Mouse (Mus musculus) lung, postnatal 4 days (tissue): ENCODE results near the gene Atp13a2.

ENCODE experiments used
- DNase-seq, 2 experiments: peaks; one replicate each; pipeline ENCODE4 v3.0.0; 2021

Atp13a2 gene

DNA sequence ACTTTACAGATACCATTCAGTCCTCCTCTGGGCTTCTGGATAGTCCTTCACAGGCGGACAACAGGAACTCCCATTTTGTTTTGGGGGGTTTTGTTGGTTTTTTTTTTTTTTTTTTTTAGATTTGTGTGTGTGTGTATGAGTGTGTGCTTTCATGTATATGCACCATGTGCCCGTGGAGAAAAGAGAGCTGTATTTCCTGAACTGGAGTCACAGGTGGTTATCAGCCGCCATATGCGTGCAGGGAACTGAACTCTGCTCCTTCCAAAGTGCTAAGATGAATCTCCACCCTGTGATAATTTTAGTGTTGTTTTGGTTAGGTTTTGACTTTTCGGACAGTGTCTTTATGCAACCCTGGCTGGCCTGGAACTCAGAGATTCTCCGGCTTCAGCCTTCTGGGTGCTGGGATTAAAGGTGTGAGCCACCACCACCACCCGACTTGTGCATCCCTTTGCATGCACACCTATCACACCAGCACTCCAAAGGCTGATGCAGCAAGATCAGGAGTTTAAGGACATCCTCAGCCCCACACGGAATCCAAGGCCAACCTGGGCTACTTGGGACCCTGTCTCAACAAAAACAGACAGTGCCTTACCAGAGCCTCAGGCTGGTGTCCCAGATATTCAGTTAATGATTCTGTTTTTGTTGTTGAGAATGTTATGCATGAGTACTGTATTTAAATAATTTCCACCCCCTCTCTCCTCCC, 24.3 kb upstream of the Atp13a2 start:
- no peak for DNase-seq

DNA sequence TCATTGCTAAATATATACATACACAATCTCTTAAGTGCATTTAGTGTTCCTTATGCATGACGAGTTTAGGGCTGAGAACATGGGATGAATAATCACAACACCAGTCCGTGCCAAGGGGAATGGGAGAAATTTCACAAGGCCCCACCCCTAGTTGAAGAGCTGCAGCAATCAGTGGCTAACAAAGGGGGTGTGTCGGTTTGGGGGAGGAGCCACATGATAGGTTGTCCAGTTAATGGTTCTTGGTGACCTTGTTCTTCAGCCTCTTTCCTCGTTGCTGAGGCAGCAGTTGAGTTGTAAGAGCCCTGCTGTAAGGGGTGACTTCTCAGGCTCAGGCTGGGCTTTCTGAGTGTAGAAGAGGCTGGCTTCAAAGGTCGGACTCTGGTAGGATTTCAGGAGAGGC, 23.7 kb upstream of the Atp13a2 start:
- peak; percentile 64 to 65 for DNase-seq

DNA sequence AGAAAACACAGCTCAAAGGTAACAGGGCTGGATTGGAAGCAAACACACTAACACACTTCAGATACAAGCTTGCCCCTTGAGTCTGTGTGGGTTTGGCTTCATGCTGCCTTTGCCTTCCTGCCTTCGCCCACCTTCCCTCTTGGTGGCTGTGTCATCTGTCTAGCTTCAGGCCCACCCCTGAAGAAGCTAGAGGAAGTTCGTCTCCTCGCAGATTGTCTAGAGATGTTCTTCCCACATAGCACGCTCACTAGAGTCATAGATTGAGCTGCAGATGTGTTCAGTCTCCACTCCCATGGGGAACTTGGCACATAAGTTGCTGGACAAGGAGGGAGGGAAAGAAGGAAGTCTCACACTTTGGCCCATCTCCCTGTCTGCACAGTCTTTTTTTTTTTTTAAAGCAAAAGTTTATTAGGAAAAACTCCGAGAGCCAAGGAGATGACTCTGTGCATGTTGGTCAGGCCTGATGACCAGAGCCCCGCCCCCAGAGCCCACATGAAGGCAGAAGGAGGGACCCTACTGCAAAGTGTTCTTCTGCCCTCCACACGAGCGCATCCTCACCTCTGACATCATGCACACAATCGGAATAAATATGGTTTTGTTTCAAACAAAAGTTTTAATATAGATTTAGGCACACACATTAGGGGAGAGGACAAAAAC, 22.6 kb upstream of the Atp13a2 start:
- DNase-seq, result peak in 1 of 2 experiments; percentile 40

DNA sequence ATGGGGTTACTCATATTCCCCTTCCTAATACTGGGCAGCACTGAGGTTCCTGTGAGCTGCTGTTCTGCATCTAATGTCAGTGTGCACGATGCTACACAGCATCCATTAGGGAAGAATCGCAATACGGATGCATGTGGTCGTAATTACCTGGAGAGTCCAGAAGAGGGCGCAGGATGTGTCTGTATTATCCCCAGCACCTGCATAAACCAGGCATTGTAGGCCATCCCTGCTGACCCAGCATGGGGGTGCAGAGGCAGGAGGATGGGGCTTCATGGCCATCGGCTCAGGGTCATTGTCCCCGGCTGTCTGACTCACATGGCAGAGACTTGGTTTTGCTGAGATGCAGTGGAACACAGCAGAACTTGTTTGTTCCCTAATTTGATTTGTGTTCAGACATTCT, 22.1 kb upstream of the Atp13a2 start:
- peak; percentile 62 to 81 for DNase-seq

DNA sequence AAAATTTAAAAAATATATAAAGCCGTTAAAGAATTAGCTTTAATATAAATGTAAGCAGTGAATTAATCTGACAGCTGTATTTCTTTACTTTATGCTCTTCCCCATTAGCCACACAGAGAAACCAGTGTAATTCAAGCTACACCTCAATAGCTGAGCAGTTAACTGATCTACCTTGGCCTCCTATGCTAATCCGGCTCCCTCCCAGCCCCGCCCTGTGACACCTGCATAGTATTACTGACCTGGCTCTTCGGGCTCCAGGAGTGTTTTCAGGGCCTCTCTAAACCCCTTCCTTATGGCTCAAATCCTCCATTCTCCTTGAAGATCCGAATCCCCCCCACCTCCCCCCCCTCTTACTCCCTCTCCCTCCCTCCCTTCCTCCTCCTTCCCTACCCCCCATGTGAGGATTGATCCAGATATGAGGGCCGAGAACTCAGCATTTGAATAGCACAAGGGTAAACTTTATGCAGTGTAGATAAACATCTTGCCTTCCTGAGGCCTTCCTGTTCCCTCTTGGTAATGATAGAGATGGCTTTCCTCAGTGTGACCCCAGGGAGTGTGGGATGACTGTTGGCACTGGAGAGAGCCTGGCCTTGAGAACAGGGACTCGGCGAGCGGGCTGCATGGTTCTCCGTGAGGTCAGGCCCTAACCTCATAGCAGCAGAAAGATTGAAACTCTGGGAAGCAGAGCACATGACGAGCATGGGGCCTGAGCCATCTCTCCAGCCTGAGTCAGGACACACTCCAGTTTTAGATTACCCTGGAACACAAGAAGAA, 19.1 kb upstream of the Atp13a2 start:
- peak in 1 of 2 experiments; percentile 30 for DNase-seq

DNA sequence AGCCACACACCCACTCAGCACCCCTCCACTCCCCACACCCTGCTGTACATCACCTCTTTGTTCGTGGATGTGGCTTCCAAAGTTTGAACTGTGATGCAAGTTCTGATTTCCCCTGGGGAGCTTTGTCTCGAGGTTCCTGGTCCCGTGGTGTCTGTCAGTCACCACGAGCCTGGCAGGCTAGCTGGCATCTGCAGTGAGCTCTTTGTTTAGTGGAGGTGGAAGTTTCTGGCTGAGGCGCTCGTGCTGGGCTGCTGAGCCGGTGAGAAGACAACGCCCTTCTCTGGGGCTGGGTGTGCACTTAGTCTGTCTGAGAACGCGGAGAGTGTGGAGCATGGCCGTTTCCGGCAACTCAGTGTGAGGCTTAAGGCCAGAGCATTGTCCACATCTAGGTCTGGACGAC, 15.0 kb upstream of the Atp13a2 start:
- peak in 1 of 2 experiments; percentile 22 for DNase-seq

DNA sequence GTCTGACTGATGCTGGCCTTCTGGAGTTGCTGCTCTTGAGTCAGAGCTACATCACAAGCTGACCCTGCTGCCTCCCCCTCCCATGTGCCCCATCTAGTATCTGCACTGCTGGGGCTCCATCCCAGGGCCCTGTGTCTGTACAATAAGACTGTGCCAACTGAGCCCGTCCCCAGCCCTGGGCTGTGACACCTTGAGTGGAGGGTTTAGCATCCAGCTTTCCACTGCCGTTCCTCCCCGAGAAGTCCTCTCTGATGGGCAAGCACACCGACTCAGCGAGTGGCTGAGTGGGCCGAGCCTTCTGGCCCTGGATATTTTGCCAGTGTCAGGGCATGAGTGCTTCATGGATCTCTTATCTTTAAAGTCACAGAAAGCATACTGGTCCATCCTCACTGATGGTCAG, 12.3 kb upstream of the Atp13a2 start:
- DNase-seq, result no peak

DNA sequence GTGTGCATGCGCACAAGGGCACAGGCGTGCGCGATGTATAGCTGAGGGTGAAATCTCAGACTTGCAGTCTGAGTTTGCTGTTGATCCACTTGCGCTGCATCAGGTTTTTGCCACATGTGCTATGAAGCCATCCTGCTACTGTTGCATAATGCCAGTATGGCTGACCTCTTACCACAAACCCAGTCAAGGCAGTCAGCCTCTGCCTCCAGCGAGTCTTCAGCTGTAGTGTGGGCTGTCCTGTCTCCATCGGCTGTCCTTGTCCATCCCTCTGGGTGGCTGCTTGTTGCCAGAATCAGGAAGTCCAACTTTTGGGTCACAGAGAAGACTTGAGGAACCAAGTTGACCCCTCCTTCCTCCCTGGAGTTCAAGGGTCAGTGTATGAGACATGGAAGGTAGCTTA, 11.3 kb upstream of the Atp13a2 start:
- peak in 1 of 2 experiments; percentile 37 for DNase-seq

DNA sequence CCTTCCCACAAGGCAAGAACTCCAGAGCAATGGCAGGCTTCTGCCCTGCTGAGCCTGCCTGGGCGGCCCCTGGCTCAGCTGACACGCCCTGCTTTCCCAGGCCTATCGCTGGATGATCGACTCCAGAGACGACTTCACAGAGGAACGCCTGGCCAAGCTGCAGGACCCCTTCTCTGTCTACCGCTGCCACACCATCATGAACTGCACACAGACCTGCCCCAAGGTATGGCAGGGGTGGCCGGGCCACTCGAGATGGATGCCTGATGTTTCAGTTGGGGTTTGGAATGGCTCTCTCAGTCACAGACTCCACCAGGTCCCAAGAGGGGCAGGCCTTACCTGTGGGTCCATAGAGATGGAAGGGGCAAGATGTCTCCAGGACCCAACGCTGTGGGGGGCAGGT, 9.4 kb upstream of the Atp13a2 start:
- DNase-seq, result peak in 1 of 2 experiments; percentile 4

DNA sequence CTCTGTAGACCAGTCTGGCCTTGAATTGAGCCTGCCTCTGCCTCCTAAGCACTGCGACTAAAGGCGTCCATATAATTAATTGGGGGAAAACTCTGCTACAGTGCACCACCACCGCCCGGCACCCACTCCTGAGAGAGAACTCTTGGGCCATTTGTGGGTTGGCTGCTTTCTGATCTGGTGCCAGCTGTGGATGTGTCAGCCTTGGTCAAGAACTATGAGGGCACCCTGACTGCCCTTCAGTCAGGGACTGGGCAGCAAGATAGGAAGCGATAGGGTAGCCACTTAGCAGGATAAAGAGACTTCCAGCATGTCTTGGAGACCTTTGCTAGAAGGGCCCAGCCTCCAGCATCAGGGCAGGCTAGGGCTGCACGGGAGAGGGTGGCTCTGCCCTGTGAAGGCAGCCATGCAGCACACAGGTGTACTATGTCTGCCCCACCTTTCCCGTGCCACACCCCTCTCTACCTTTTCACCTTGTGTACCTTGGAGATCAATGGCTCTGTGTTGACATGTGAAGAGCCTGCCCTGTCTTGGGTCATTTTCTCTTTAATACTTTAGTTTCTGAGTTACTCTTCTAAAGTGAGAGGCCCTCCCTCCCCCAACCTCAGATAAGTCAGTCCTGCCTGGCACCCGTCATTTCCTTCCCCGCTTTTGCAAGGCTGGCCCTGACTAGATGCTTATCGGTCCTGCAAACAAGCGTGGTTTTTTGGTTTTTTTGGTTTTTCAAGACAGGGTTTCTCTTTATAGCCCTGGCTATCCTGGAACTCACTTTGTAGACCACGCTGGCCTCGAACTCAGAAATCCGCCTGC, 8.6 kb upstream of the Atp13a2 start:
- no peak for DNase-seq

DNA sequence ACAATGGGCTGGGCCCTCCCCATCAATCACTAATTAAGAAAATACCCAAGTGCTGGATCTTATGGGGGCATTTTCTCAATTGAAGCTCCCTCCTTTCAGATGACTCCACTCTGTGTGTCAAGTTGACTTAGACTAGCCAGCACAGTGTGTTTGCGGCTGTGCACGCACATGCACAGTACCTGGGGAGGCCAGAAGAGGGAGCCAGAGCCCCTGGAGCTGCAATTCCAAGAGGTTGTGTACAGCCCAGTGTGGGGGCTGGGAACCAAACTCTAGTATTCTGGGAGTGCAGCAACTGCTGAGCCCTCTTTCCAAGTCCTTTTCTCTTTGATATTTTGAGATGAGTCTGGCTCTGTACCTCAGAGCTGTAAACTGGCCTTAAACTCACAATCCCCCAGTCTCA, 5.1 kb upstream of the Atp13a2 start:
- DNase-seq, result no peak

DNA sequence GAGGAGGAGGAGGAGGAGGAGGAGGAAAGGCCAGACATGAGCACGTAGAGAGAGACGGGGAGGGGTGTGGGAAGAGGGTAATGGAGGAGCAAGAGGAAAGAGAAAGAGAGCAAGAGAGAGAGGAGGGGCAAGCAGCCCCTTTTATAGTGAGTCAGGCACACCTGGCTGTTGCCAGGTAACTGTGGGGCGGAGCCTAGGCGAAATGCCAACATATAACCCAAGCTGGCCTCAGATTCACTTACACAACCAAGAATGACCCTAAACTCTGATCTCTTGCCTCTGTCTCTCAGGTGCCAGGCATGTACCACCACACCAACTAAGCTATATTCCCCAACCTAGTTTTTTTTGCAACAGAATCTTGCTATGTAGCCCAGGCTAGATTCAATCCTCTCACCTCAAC, 3.9 kb upstream of the Atp13a2 start:
- DNase-seq, result no peak

DNA sequence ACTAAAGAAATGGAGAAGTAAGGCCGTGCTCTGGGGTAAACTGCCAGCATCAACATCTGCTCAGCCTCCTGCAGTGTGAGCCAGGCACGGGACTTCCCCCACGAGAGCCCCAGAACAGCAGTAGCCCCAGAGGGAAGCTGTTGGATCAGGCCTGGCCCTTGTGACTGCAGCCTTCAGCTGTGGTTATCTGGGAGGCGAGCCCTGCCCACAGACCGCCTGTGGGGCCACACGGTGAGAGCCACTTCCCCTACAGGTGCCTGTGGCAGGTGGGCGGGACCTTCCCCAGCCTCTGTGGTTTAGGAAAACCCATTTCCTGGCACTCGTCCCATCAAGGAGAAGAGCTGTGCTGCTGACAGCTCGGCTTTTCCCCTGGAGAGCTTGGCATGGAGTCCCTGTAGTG, 3.2 kb upstream of the Atp13a2 start:
- peak; percentile 77 to 86 for DNase-seq

DNA sequence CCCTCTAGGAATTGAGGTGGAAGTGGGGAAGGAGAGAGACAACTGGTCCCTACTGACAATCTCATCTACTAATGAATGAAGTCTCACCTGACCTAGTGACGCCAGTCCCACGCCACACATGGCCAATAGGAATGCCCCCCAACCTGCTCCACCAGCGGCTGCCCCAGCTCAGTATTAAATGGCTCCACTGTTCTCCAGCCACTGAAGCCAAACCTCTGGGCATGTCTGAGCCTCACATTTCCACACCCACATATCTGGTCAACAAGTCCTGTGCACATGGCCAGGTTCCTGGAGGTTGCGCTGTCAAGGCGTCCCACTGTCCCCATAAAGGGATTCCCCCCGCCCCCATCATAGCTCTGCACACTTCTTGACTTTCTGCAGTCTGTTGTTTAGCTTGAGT, 2.1 kb upstream of the Atp13a2 start:
- DNase-seq, result no peak

DNA sequence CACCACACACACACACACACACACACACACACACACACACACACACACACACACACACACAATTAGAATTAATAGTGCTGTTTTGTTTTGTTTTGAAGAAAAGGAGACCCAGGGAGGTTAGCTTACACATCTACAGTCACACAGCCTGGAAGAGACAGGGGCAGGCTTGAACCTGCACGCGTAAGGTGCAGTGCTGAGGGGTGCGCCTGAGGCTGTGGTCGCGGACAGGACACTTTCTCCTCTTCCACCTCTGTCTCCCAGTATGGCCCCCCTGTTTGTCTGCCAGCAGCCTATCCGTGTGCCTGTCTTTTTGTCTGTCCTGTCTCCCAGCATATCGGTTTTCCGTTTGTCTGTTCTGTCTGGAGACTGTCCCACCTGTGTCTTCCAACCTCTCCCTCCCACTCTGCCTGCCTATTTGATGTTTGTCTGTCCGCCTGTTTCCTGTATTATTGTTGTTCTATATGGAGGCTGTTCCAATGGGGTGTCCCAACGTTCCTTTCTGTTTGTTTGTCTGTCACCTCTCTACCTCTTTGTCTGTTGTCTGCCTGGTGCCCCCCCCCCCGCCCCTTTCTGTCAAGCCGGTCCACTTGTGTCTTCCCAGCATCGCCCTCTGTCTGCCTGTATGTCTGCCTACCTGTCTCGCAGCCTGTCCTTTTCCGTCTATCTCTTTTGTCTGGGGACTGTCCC, 506 bp upstream of the Atp13a2 start:
- DNase-seq, result no peak

DNA sequence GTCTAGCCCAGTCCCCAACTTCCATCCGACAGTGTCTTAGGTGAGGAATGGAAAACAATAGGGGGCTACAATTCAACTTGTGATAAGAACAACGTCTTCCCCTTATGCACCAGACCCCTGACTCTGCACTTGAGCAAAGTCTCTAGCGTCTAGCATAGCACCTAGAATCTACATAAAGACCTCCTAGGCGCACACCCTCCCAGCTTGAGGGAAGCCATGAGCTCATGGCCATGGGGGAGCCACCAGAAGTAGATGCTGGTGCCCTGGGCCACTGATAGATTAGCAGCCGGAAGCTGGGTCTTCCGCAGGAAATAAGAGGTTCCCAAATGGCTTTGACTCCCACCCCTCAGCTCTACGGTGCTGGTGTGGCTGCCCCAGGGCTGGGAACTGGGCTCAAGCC, 803 bp downstream of the Atp13a2 start:
- no peak for DNase-seq

DNA sequence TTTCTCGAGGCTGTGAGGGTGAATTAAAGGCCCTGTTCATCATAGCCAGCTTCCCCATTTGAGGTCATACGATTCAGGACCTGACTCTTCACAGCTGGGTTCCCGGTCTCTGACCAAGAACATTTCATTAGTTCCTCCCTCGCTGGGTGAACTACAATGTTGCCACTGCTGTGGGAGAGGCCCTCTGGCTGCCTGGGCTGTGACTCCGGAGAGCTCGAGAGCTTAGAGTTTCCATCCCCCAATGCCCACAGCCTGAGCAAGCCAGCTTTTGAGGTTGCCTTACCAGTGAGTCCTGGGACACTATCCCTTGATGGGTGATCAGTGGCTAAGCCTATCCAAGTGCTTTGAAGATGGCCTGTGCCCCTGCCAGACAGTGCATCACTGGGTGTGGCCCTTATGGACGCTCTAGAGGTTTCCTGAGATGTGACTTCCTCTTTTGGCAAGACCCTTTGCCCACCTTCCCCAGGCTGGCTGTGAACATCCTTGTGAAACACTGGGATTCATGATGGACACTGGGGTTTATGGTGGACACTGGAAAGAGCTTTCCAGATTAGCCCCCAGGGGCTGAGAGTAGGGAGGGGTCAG, 2.1 kb downstream of the Atp13a2 start:
- peak in 1 of 2 experiments; percentile 60 for DNase-seq

DNA sequence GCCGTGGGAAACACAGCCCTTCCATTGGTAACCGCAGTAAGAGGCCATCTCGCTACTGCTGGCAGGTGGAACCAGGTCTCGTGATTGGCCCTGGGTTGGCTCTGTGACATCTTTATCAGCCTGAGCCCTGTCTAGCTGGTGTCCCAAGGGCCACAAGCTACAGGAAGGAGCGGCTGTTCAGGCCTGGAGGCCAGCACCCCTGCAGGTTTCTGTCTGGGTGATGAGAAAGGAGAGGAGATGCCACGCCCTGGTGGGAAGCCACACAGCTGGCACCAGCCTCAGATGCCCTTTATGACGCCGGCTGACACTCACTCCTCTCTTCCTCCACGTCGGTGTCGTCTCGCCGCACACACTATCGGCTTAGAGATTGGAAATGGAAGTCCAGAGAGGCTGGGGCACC, 2.8 kb downstream of the Atp13a2 start:
- no peak for DNase-seq

DNA sequence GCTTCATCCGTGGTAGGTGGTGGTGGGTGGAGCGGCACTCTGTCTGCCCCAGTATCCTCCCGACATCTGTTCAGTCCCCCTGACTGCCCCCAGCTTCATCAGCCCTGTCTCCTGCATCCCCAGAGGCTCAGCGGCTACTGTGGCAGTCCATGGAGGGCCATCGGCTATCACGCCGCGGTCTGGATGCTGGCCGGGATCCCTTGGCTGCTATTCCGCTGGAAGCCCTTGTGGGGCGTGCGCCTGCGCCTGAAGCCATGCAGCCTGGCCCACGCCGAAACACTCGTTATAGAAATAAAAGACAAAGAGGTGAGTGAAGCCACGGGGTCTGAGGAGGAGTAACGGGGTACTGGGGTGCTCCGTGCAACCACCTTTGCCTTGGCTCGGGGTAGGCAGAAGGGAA, 5.5 kb downstream of the Atp13a2 start:
- DNase-seq, result no peak

DNA sequence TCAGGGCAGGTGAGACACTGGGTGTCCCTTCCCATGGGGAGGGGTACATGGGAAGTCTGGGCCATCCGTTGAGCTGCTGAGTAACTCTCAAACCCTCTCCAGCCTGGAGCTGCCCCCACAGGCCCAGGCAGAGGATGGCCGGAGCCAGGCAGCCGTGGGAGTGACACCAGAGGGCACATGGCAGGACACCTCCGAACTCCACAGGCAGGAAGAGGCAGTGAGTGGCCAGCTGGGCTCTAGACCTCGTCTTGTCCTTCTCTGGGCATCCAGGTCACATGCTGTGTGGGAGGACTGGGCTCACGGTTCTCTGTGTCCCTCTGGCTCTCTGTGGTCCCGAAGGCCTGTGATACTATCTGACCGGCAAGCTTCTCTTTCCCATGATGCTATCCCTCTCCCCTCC, 7.2 kb downstream of the Atp13a2 start:
- no peak for DNase-seq

DNA sequence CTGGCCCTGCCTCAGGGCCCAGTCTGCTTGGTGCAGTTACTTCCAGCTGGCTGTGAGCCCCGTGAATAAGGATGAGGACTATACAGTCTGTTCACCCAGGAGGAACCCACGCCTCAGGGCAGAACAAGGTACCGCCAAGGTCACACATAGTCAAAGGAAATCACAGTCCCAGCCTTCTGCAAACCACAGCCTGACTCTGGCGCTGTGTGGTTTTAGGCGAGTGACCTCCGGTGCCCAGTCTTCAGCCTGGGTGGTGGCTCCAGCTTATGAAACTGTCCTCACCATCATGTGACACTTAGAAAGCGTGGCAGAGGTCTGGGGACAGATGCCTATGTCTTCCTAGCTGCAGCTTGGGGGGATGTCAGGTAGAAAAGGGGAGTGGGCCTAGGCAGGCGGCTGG, 9.1 kb downstream of the Atp13a2 start:
- DNase-seq, result no peak

DNA sequence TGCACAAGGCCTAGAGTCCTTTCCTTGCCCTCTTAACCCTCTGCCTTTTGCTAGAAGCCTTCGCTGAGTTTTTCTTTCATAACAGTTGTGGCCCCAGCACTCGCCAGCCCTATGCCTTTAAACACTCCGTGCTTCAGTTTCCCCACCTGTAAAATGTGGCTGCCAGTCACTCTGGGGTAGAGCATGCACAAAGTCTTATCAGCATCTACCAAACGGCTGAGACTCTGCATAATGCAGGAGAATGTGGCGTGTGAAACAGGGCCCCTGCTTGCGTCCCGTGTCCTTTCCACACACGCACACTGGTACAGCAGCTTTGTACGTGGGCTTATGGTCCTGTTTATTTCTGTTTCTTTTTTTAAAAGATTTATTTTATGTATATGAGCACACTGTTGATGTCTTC, 10.1 kb downstream of the Atp13a2 start:
- DNase-seq, result no peak
